Mouse (Mus musculus): ENCODE measurements around the gene Aldh1a3.

- no peak for TF ChIP-seq POLR2A (IDR thresholded peaks at IDR 0.05; ENCODE audit: low read depth, low read length)
- no peak for TF ChIP-seq ZMIZ1 (IDR thresholded peaks at IDR 0.05; ENCODE audit: low read depth, low read length)
- no peak for TF ChIP-seq CTCF (conservative IDR thresholded peaks at IDR 0.05 in 1 of 2, IDR thresholded peaks at IDR 0.05 in 1 of 2; ENCODE audit: low read depth in 2 of 2, low read length in 2 of 2)
- no peak for TF ChIP-seq CHD1 (IDR thresholded peaks at IDR 0.05; ENCODE audit: low read depth, low read length)
- peak; percentile 62 for TF ChIP-seq BHLHE40 (IDR thresholded peaks at IDR 0.05; ENCODE audit: low read depth, low read length)
- TF ChIP-seq ELF1 (IDR thresholded peaks at IDR 0.05; ENCODE audit: low read depth, low read length), result no peak
- no peak for TF ChIP-seq E2F4 (IDR thresholded peaks at IDR 0.05; ENCODE audit: insufficient replicate concordance, low read depth, low read length)
- TF ChIP-seq USF1 (IDR thresholded peaks at IDR 0.05; ENCODE audit: low read depth, low read length), result no peak
- no peak for TF ChIP-seq ZNF384 (IDR thresholded peaks at IDR 0.05; ENCODE audit: low read depth, low read length)
- TF ChIP-seq UBTF (IDR thresholded peaks at IDR 0.05; ENCODE audit: low read depth, low read length), result no peak
- 0 out of 2 replicates have a peak, but pooled peaks have one; percentile 33 for TF ChIP-seq MAX (IDR thresholded peaks at IDR 0.05; ENCODE audit: low read length)
- peak; percentile 34; the same call in 1 of the 2 replicates for TF ChIP-seq EP300 (IDR thresholded peaks at IDR 0.05; ENCODE audit: low read length)
Measured at GRCm38 (mm10) chr7:66384213-66384612, 43.1 kb downstream of the Aldh1a3 start.
